Mouse (Mus musculus): Measurements from ENCODE around the gene Adamts2. TPM values are rescaled to one million over a fixed set of nuclear protein-coding genes. Genes with fewer than 3 reads are reported as not detected.

The Adamts2 gene
- 10 to 100 TPM; 19.1 to 20.0 TPM for total RNA-seq (2021)

GRCm38 (mm10) chr11:50601641-50602355, at the start of gene Adamts2:
Gene Adamts2 (plus strand): TSS chr11:50602084.
- intact Hi-C loops (cut with DNase I): loop anchor here (2.0 to 5.0 kb wide), 3 partner anchors 15 to 166 kb away; no protein-coding TSS in a partner anchor

GRCm38 (mm10) chr11:50557064-50557463, 44.8 kb upstream of the Adamts2 start:
- no peak for DNase-seq (ENCODE audit: low spot score)
- intact Hi-C loops (cut with DNase I): loop anchor here (5.0 kb wide), 1 partner anchor 115 kb away; no protein-coding TSS in a partner anchor

More at GRCm38 (mm10) chr11:50601641-50602355, at the start of gene Adamts2:
- DNase-seq (ENCODE audit: low spot score): peak; percentile 70

GRCm38 (mm10) chr11:50559108-50559507, 42.8 kb upstream of the Adamts2 start:
- no peak for DNase-seq (ENCODE audit: low spot score)
- intact Hi-C loops (cut with DNase I): loop anchor here (1.0 to 5.0 kb wide), 2 partner anchors 117 to 210 kb away; no protein-coding TSS in a partner anchor

GRCm38 (mm10) chr11:50565466-50566211, 36.2 kb upstream of the Adamts2 start:
- intact Hi-C loops (cut with DNase I): no loop called here
- no peak for DNase-seq (ENCODE audit: low spot score)

GRCm38 (mm10) chr11:50571448-50571847, 30.4 kb upstream of the Adamts2 start:
- intact Hi-C loops (cut with DNase I): no loop called here
- no peak for DNase-seq (ENCODE audit: low spot score)

- DNase-seq (ENCODE audit: low spot score): no peak
- intact Hi-C loops (cut with DNase I): no loop called here
These were observed 25.4 kb upstream of the Adamts2 start for GRCm38 (mm10) chr11:50576521-50576920.

- intact Hi-C loops (cut with DNase I): no loop called here
- DNase-seq (ENCODE audit: low spot score): no peak
These were observed 14.9 kb upstream of the Adamts2 start for GRCm38 (mm10) chr11:50587026-50587425.

GRCm38 (mm10) chr11:50587787-50588186, 14.1 kb upstream of the Adamts2 start:
- no peak for DNase-seq (ENCODE audit: low spot score)
- intact Hi-C loops (cut with DNase I): no loop called here

GRCm38 (mm10) chr11:50589060-50589459, 12.8 kb upstream of the Adamts2 start:
- DNase-seq (ENCODE audit: low spot score): no peak
- intact Hi-C loops (cut with DNase I): no loop called here

GRCm38 (mm10) chr11:50591053-50591452, 10.8 kb upstream of the Adamts2 start:
- intact Hi-C loops (cut with DNase I): loop anchor here (10.0 kb wide), 1 partner anchor 136 kb away; no protein-coding TSS in a partner anchor
- DNase-seq (ENCODE audit: low spot score): no peak

GRCm38 (mm10) chr11:50592892-50593553, 8.9 kb upstream of the Adamts2 start:
- intact Hi-C loops (cut with DNase I): loop anchor here (10.0 kb wide), 1 partner anchor 138 kb away; no protein-coding TSS in a partner anchor

GRCm38 (mm10) chr11:50596571-50596970, 5.3 kb upstream of the Adamts2 start:
- intact Hi-C loops (cut with DNase I): loop anchor here (10.0 kb wide), 1 partner anchor 142 kb away; no protein-coding TSS in a partner anchor
- DNase-seq (ENCODE audit: low spot score): no peak

More at GRCm38 (mm10) chr11:50592892-50593553, 8.9 kb upstream of the Adamts2 start:
- no peak for DNase-seq (ENCODE audit: low spot score)

GRCm38 (mm10) chr11:50599156-50599555, 2.7 kb upstream of the Adamts2 start:
- DNase-seq (ENCODE audit: low spot score): no peak
- intact Hi-C loops (cut with DNase I): loop anchor here (10.0 kb wide), 1 partner anchor 144 kb away; no protein-coding TSS in a partner anchor

GRCm38 (mm10) chr11:50602356-50603081, 635 bp downstream of the Adamts2 start:
- DNase-seq (ENCODE audit: low spot score): peak; percentile 38
- intact Hi-C loops (cut with DNase I): loop anchor here (2.0 to 5.0 kb wide), 3 partner anchors 14 to 165 kb away; no protein-coding TSS in a partner anchor

- intact Hi-C loops (cut with DNase I): loop anchor here (2.0 to 5.0 kb wide), 3 partner anchors 14 to 164 kb away; no protein-coding TSS in a partner anchor
- peak; percentile 23 for DNase-seq (ENCODE audit: low spot score)
These were observed 1.4 kb downstream of the Adamts2 start for GRCm38 (mm10) chr11:50603082-50603910.

GRCm38 (mm10) chr11:50604371-50604770, 2.5 kb downstream of the Adamts2 start:
- DNase-seq (ENCODE audit: low spot score): no peak
- intact Hi-C loops (cut with DNase I): loop anchor here (5.0 kb wide), 2 partner anchors 68 to 163 kb away; no protein-coding TSS in a partner anchor

GRCm38 (mm10) chr11:50611181-50611580, 9.3 kb downstream of the Adamts2 start:
- intact Hi-C loops (cut with DNase I): no loop called here
- DNase-seq (ENCODE audit: low spot score): no peak

GRCm38 (mm10) chr11:50617015-50617543, 15.2 kb downstream of the Adamts2 start:
- no peak for DNase-seq (ENCODE audit: low spot score)
- intact Hi-C loops (cut with DNase I): loop anchor here (2.0 kb wide), 1 partner anchor 14 kb away; the partner anchor contains the start of gene Adamts2

All from heart, postnatal 25 days (tissue).